Mouse (Mus musculus): ENCODE results near the gene Cdh12. TPM values are rescaled to one million over a fixed set of nuclear protein-coding genes. Genes with fewer than 3 reads are reported as not detected.

The Cdh12 gene
- total and polyA plus RNA-seq, 3 experiments: not detected

- no peak overlapping the region for H3K9ac ChIP-seq (ENCODE audit: control insufficient read depth, low read depth, low read length, poor library complexity, severe bottlenecking)
- TF ChIP-seq MYB (IDR thresholded peaks at IDR 0.05; ENCODE audit: low read depth, low read length) (no peak), ETS1 (IDR thresholded peaks at IDR 0.05; ENCODE audit: low read depth, low read length) (peak; percentile 46; the same call in 1 of the 2 replicates), EP300 (IDR thresholded peaks at IDR 0.05; ENCODE audit: low read depth in 1 of 2, low read length in 2 of 2) (peak; percentile 31 to 65; a peak in 2 of 4 replicates), ZNF384 (IDR thresholded peaks at IDR 0.05; ENCODE audit: low read depth, low read length) (no peak), SIN3A (IDR thresholded peaks at IDR 0.05; ENCODE audit: low read length) (0 out of 2 replicates have a peak, but pooled peaks have one; percentile 17), TCF12 (IDR thresholded peaks at IDR 0.05; ENCODE audit: low read depth, low read length) (peak; percentile 46; the same call in 1 of the 2 replicates), HCFC1 (IDR thresholded peaks at IDR 0.05; ENCODE audit: low read depth, low read length) (no peak), RCOR1 (IDR thresholded peaks at IDR 0.05; ENCODE audit: low read depth, low read length) (peak; percentile 51; the same call in 1 of the 2 replicates), MXI1 (IDR thresholded peaks at IDR 0.05; ENCODE audit: low read depth, low read length) (peak; percentile 35; the same call in 1 of the 2 replicates), CHD1 (IDR thresholded peaks at IDR 0.05; ENCODE audit: low read depth, low read length) (no peak), BHLHE40 (IDR thresholded peaks at IDR 0.05; ENCODE audit: borderline replicate concordance, low read depth, low read length) (peak; percentile 73), RAD21 (IDR thresholded peaks at IDR 0.05; ENCODE audit: low read depth, low read length) (no peak), CTCF (IDR thresholded peaks at IDR 0.05 in 2 of 3, conservative IDR thresholded peaks at IDR 0.05 in 1 of 3; ENCODE audit: control insufficient read depth in 1 of 3, insufficient read depth in 1 of 3, low read depth in 2 of 3, low read length in 3 of 3, poor library complexity in 1 of 3, severe bottlenecking in 1 of 3) (no peak)
- peaks cover 5 to 8% of the 10 kb centered on the region in 2 experiments; a peak in 3 of 4 replicates for H3K4me1 ChIP-seq (ENCODE audit: control insufficient read depth in 1 of 2, insufficient read depth in 2 of 2, low read length in 2 of 2)
These were observed 730.7 kb downstream of the Cdh12 start for GRCm38 (mm10) chr15:21179727-21180126.

DNA sequence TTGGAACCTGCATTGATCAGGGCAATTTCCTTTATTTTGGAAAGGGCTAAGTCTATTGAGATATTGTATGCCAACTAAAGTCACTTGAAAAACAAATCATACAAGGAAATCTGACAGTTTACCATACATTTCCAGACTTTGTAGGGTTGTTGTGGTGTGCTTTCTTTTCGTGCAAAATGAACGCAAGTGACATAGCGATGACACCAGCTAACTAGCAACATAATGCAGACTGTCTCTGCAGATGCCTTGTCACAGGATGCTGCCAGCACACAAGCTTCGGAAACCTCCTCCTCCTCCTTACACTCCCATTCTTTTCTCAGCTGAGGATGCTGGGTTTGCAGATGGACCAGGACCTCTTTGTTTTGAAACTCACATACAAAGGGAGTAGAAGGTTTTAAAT, 731.1 kb downstream of the Cdh12 start:
- DNase-seq (ENCODE audit: low read depth, low spot score): no peak
- no peaks in the 10 kb centered on the region for H3K9me3 ChIP-seq (replicated peaks; ENCODE audit: insufficient read depth, low read length)
- no peak overlapping the region for H3K9ac ChIP-seq (ENCODE audit: control insufficient read depth, low read depth, low read length, poor library complexity, severe bottlenecking)
- no peak overlapping the region for H3K27ac ChIP-seq (ENCODE audit: control insufficient read depth, low read depth, low read length)
- no peaks in the 10 kb centered on the region; a peak in 1 of 4 replicates for H3K36me3 ChIP-seq (ENCODE audit: control insufficient read depth in 1 of 2, insufficient read depth in 2 of 2, low read length in 2 of 2)
- TF ChIP-seq JUND (IDR thresholded peaks at IDR 0.05; ENCODE audit: low read depth, low read length) (no peak), MEF2A (IDR thresholded peaks at IDR 0.05; ENCODE audit: extremely low read depth, insufficient replicate concordance, low read depth, low read length, poor library complexity, severe bottlenecking) (no peak), TBP (IDR thresholded peaks at IDR 0.05; ENCODE audit: low read depth, low read length) (no peak), ETS1 (IDR thresholded peaks at IDR 0.05; ENCODE audit: low read depth, low read length) (no peak), RAD21 (IDR thresholded peaks at IDR 0.05; ENCODE audit: low read depth, low read length) (no peak), POLR2AphosphoS5 (IDR thresholded peaks at IDR 0.05; ENCODE audit: borderline replicate concordance, low read depth, low read length) (no peak), KAT2A (conservative IDR thresholded peaks at IDR 0.05; ENCODE audit: low read depth, low read length) (no peak), MAZ (IDR thresholded peaks at IDR 0.05; ENCODE audit: low read depth, low read length) (no peak), ZC3H11A (IDR thresholded peaks at IDR 0.05; ENCODE audit: low read depth, low read length) (no peak), GATA1 (IDR thresholded peaks at IDR 0.05; ENCODE audit: low read depth, low read length) (no peak), GABPA (IDR thresholded peaks at IDR 0.05; ENCODE audit: low read depth, low read length) (no peak), E2F4 (IDR thresholded peaks at IDR 0.05; ENCODE audit: borderline replicate concordance, low read depth, low read length) (no peak), RCOR1 (IDR thresholded peaks at IDR 0.05; ENCODE audit: low read depth, low read length) (no peak)
- H3K4me1 ChIP-seq (ENCODE audit: control insufficient read depth in 1 of 2, insufficient read depth in 2 of 2, low read length in 2 of 2): peaks cover 5 to 8% of the 10 kb centered on the region in 2 experiments; a peak in 3 of 4 replicates
- no peaks in the 10 kb centered on the region for H3K79me2 ChIP-seq (ENCODE audit: control insufficient read depth, insufficient read depth, low read length, poor library complexity)
- no peaks in the 10 kb centered on the region for H3K27me3 ChIP-seq (ENCODE audit: control insufficient read depth in 1 of 2, insufficient read depth in 2 of 2, low read length in 2 of 2)
- peak overlapping the region in 1 of 2 experiments; percentile 21; a peak in 1 of 4 replicates for H3K4me3 ChIP-seq (ENCODE audit: control insufficient read depth in 1 of 2, insufficient read depth in 1 of 2, low read depth in 2 of 2, low read length in 2 of 2)

More at GRCm38 (mm10) chr15:21179727-21180126, 730.7 kb downstream of the Cdh12 start:
- H3K4me3 ChIP-seq (ENCODE audit: control insufficient read depth in 1 of 2, insufficient read depth in 1 of 2, low read depth in 2 of 2, low read length in 2 of 2): peak overlapping the region in 1 of 2 experiments; percentile 37; a peak in 1 of 4 replicates
- peak; percentile 29 for DNase-seq (ENCODE audit: low read depth, low spot score)
- H3K27me3 ChIP-seq (ENCODE audit: control insufficient read depth in 1 of 2, insufficient read depth in 2 of 2, low read length in 2 of 2): no peaks in the 10 kb centered on the region
- H3K79me2 ChIP-seq (ENCODE audit: control insufficient read depth, insufficient read depth, low read length, poor library complexity): no peaks in the 10 kb centered on the region
- H3K36me3 ChIP-seq (ENCODE audit: control insufficient read depth in 1 of 2, insufficient read depth in 2 of 2, low read length in 2 of 2): no peaks in the 10 kb centered on the region; a peak in 1 of 4 replicates
- H3K27ac ChIP-seq (ENCODE audit: control insufficient read depth, low read depth, low read length): no peak overlapping the region
- H3K9me3 ChIP-seq (replicated peaks; ENCODE audit: insufficient read depth, low read length): no peaks in the 10 kb centered on the region

Measured in MEL (cell line).